Mouse (Mus musculus): ENCODE measurements around the gene Dock7. TPM values are rescaled to one million over a fixed set of nuclear protein-coding genes. Genes with fewer than 3 reads are reported as not detected.

Gene Dock7
- total and polyA plus RNA-seq, 3 experiments: 8.8 to 11.0 (median 10.5) TPM

GRCm38 (mm10) chr4:98924906-98925178, 195.9 kb downstream of the Dock7 start:
- no peak overlapping the region for H3K27ac ChIP-seq
- H3K4me1 ChIP-seq (ENCODE audit: control insufficient read depth, insufficient read depth, low read length): peaks cover 4% of the 10 kb centered on the region
- peak overlapping the region; percentile 96 for H3K9ac ChIP-seq (ENCODE audit: low read depth, low read length)
- TF ChIP-seq EP300 (IDR thresholded peaks at IDR 0.05; ENCODE audit: insufficient read depth, low read depth, low read length) (no peak), CTCF (IDR thresholded peaks at IDR 0.05) (no peak), POLR2A (IDR thresholded peaks at IDR 0.05; ENCODE audit: insufficient read depth, low read depth, low read length) (no peak)
- peak overlapping the region; percentile 86 for H3K4me3 ChIP-seq
- WGBS: 0% methylated on average over 2 of the region's 2 CpGs
- H3K36me3 ChIP-seq (ENCODE audit: control insufficient read depth, insufficient read depth, low read length): no peaks in the 10 kb centered on the region; the same call in 1 of the 2 replicates
- no peaks in the 10 kb centered on the region for H3K27me3 ChIP-seq (ENCODE audit: control insufficient read depth, insufficient read depth, low read length)
- intact Hi-C loops (cut with DNase I): loop anchor here (5.0 to 10.0 kb wide), 2 partner anchors 197 to 1140 kb away; partner anchors contain the start of gene Dock7
- no peaks in the 10 kb centered on the region; the same call in 1 of the 2 replicates for H3K79me2 ChIP-seq (replicated peaks; ENCODE audit: control insufficient read depth, insufficient read depth, low read length)
- no peak for DNase-seq

GRCm38 (mm10) chr4:98924071-98924905, 196.4 kb downstream of the Dock7 start:
- Histone ChIP-seq H3K4me1 (ENCODE audit: control insufficient read depth, insufficient read depth, low read length) (peaks cover 4% of the 10 kb centered on the region), H3K79me2 (replicated peaks; ENCODE audit: control insufficient read depth, insufficient read depth, low read length) (no peaks in the 10 kb centered on the region; the same call in 1 of the 2 replicates), H3K36me3 (ENCODE audit: control insufficient read depth, insufficient read depth, low read length) (no peaks in the 10 kb centered on the region; the same call in 1 of the 2 replicates), H3K4me3 (peak overlapping the region; percentile 86), H3K9ac (ENCODE audit: low read depth, low read length) (peak overlapping the region; percentile 96), H3K27me3 (ENCODE audit: control insufficient read depth, insufficient read depth, low read length) (no peaks in the 10 kb centered on the region), H3K27ac (peak overlapping the region; percentile 99)
- under 1% methylated on average over 61 of the region's 66 CpGs for WGBS
- intact Hi-C loops (cut with DNase I): loop anchor here (5.0 to 10.0 kb wide), 2 partner anchors 198 to 1139 kb away; partner anchors contain the start of gene Dock7
- TF ChIP-seq CTCF (IDR thresholded peaks at IDR 0.05): no peak
- no peak for TF ChIP-seq POLR2A (IDR thresholded peaks at IDR 0.05; ENCODE audit: insufficient read depth, low read depth, low read length)
- TF ChIP-seq EP300 (IDR thresholded peaks at IDR 0.05; ENCODE audit: insufficient read depth, low read depth, low read length): no peak
- peak; percentile 8 to 27 for DNase-seq

GRCm38 (mm10) chr4:98923568-98924070, 197.1 kb downstream of the Dock7 start, which contains the start of gene Usp1:
Gene Usp1 (plus strand): TSS chr4:98923810.
- Histone ChIP-seq H3K27me3 (ENCODE audit: control insufficient read depth, insufficient read depth, low read length) (no peaks in the 10 kb centered on the region), H3K27ac (peak within 1 kb of the TSS; percentile 99), H3K4me3 (peak within 1 kb of the TSS; percentile 86), H3K36me3 (ENCODE audit: control insufficient read depth, insufficient read depth, low read length) (no peaks in the 10 kb centered on the region; the same call in 1 of the 2 replicates), H3K9ac (ENCODE audit: low read depth, low read length) (peak within 1 kb of the TSS; percentile 96), H3K79me2 (replicated peaks; ENCODE audit: control insufficient read depth, insufficient read depth, low read length) (no peaks in the 10 kb centered on the region; the same call in 1 of the 2 replicates), H3K4me1 (ENCODE audit: control insufficient read depth, insufficient read depth, low read length) (peaks cover 4% of the 10 kb centered on the region)
- intact Hi-C loops (cut with DNase I): loop anchor here (2.0 to 10.0 kb wide), 3 partner anchors 199 to 1139 kb away; partner anchors contain the start of gene Dock7
- under 1% methylated on average over 67 of the region's 67 CpGs for WGBS
- TF ChIP-seq POLR2A (IDR thresholded peaks at IDR 0.05; ENCODE audit: insufficient read depth, low read depth, low read length): peak; percentile 39; the same call in 1 of the 2 replicates
- TF ChIP-seq CTCF (IDR thresholded peaks at IDR 0.05): no peak
- TF ChIP-seq EP300 (IDR thresholded peaks at IDR 0.05; ENCODE audit: insufficient read depth, low read depth, low read length): no peak
- DNase-seq: no peak

GRCm38 (mm10) chr4:98922643-98923567, 197.8 kb downstream of the Dock7 start:
- intact Hi-C loops (cut with DNase I): loop anchor here (2.0 to 10.0 kb wide), 3 partner anchors 199 to 1138 kb away; partner anchors contain the start of gene Dock7
- WGBS: under 1% methylated on average over 53 of the region's 53 CpGs

GRCm38 (mm10) chr4:98922061-98922642, 198.6 kb downstream of the Dock7 start:
- Histone ChIP-seq H3K79me2 (replicated peaks; ENCODE audit: control insufficient read depth, insufficient read depth, low read length) (no peaks in the 10 kb centered on the region; the same call in 1 of the 2 replicates), H3K9ac (ENCODE audit: low read depth, low read length) (peak overlapping the region; percentile 79), H3K4me1 (ENCODE audit: control insufficient read depth, insufficient read depth, low read length) (peaks cover 4% of the 10 kb centered on the region), H3K27me3 (ENCODE audit: control insufficient read depth, insufficient read depth, low read length) (no peaks in the 10 kb centered on the region), H3K36me3 (ENCODE audit: control insufficient read depth, insufficient read depth, low read length) (no peaks in the 10 kb centered on the region; the same call in 1 of the 2 replicates), H3K4me3 (peak overlapping the region; percentile 86), H3K27ac (peak overlapping the region; percentile 99)
- intact Hi-C loops (cut with DNase I): loop anchor here (2.0 to 10.0 kb wide), 3 partner anchors 200 to 1137 kb away; partner anchors contain the start of gene Dock7
- WGBS: 4% methylated on average over 18 of the region's 18 CpGs
- DNase-seq: peak; percentile 14 to 22
- TF ChIP-seq CTCF (IDR thresholded peaks at IDR 0.05): no peak
- TF ChIP-seq EP300 (IDR thresholded peaks at IDR 0.05; ENCODE audit: insufficient read depth, low read depth, low read length): no peak
- TF ChIP-seq POLR2A (IDR thresholded peaks at IDR 0.05; ENCODE audit: insufficient read depth, low read depth, low read length): no peak

More at GRCm38 (mm10) chr4:98922643-98923567, 197.8 kb downstream of the Dock7 start:
- H3K9ac ChIP-seq (ENCODE audit: low read depth, low read length): peak overlapping the region; percentile 79
- peak overlapping the region; percentile 86 for H3K4me3 ChIP-seq
- no peaks in the 10 kb centered on the region for H3K27me3 ChIP-seq (ENCODE audit: control insufficient read depth, insufficient read depth, low read length)
- H3K36me3 ChIP-seq (ENCODE audit: control insufficient read depth, insufficient read depth, low read length): no peaks in the 10 kb centered on the region; the same call in 1 of the 2 replicates
- no peak for TF ChIP-seq CTCF (IDR thresholded peaks at IDR 0.05)
- 0 out of 2 replicates have a peak, but pooled peaks have one; percentile 43 for TF ChIP-seq EP300 (IDR thresholded peaks at IDR 0.05; ENCODE audit: insufficient read depth, low read depth, low read length)
- TF ChIP-seq POLR2A (IDR thresholded peaks at IDR 0.05; ENCODE audit: insufficient read depth, low read depth, low read length): peak; percentile 86
- peak overlapping the region; percentile 99 for H3K27ac ChIP-seq
- DNase-seq: peak; percentile 91 to 98
- no peaks in the 10 kb centered on the region; the same call in 1 of the 2 replicates for H3K79me2 ChIP-seq (replicated peaks; ENCODE audit: control insufficient read depth, insufficient read depth, low read length)
- peaks cover 4% of the 10 kb centered on the region for H3K4me1 ChIP-seq (ENCODE audit: control insufficient read depth, insufficient read depth, low read length)
